8 mouse cellular contexts compared by ENCODE assay signal in genomic region chr2:119675215-119675784, GRCm38 (mm10). TPM values are rescaled to one million over a fixed set of nuclear protein-coding genes. Genes with fewer than 3 reads are reported as not detected.
DNase-seq lines count a peak whose midpoint lies in the region; ATAC-seq and TF ChIP-seq lines count a peak whose summit lies in the region.

No protein-coding gene starts in this region.

- TF ChIP-seq EP300 in MEL (IDR thresholded peaks at IDR 0.05; ENCODE audit: low read depth in 1 of 2, low read length in 2 of 2): no peak

- peak overlapping the region; percentile 64 to 91 for H3K27ac ChIP-seq in heart, embryonic 14.5 days (replicated peaks in 1 of 2; ENCODE audit: control insufficient read depth in 1 of 2, insufficient read depth in 1 of 2, low read depth in 2 of 2, low read length in 2 of 2)
- peak overlapping the region; percentile 84 for H3K27ac ChIP-seq in MEL (ENCODE audit: control insufficient read depth, low read depth, low read length)
- H3K27ac ChIP-seq in forebrain, embryonic 10.5 days: peak overlapping the region; percentile 93
- peak overlapping the region; percentile 76 for H3K27ac ChIP-seq in limb, embryonic 12.5 days

- no peaks in the 10 kb centered on the region for H3K36me3 ChIP-seq in heart, embryonic 14.5 days (ENCODE audit: control insufficient read depth, insufficient read depth, low read length)
- H3K36me3 ChIP-seq in MEL (ENCODE audit: control insufficient read depth in 1 of 2, insufficient read depth in 2 of 2, low read length in 2 of 2): peaks cover 4 to 12% of the 10 kb centered on the region in 2 experiments
- H3K36me3 ChIP-seq in forebrain, embryonic 10.5 days (replicated peaks): peaks cover 14% of the 10 kb centered on the region
- H3K36me3 ChIP-seq in limb, embryonic 12.5 days: peaks cover 9% of the 10 kb centered on the region; the same call in 1 of the 2 replicates

- no peak for DNase-seq in heart, postnatal 25 days (ENCODE audit: low spot score)
- DNase-seq in MEL (ENCODE audit: low read depth, low spot score): peak; percentile 78
- DNase-seq in forebrain, embryonic 10.5 days (ENCODE audit: extremely low spot score, low spot score): no peak
- no peak for DNase-seq in urinary bladder, adult 18-20 months (ENCODE audit: low spot score in 2 of 2)
- no peak for DNase-seq in right cerebral cortex, postnatal 10 days (ENCODE audit: low spot score in 2 of 2)

- intact Hi-C loops in heart, postnatal 25 days (cut with DNase I): no loop called here

- ATAC-seq in heart, embryonic 14.5 days (ENCODE audit: insufficient number of reproducible peaks, insufficient read depth, low FRiP score, low read depth): peak; percentile 82
- ATAC-seq in limb, embryonic 12.5 days (ENCODE audit: insufficient number of reproducible peaks, insufficient read depth, low FRiP score, low TSS enrichment, low read depth): peak; percentile 88
- ATAC-seq in monocyte, adult 5-6 weeks (replicated peaks; ENCODE audit: insufficient number of reproducible peaks, low FRiP score, low TSS enrichment, poor library complexity, severe bottlenecking): peak; percentile 42

- H3K27me3 ChIP-seq in heart, embryonic 14.5 days (ENCODE audit: control insufficient read depth, insufficient read depth, low read length): no peaks in the 10 kb centered on the region
- H3K27me3 ChIP-seq in MEL (ENCODE audit: control insufficient read depth in 1 of 2, insufficient read depth in 2 of 2, low read length in 2 of 2): no peaks in the 10 kb centered on the region
- H3K27me3 ChIP-seq in forebrain, embryonic 10.5 days (ENCODE audit: poor library complexity, severe bottlenecking): no peaks in the 10 kb centered on the region
- H3K27me3 ChIP-seq in limb, embryonic 12.5 days: no peaks in the 10 kb centered on the region

- TF ChIP-seq CTCF in MEL (IDR thresholded peaks at IDR 0.05 in 2 of 3, conservative IDR thresholded peaks at IDR 0.05 in 1 of 3; ENCODE audit: control insufficient read depth in 1 of 3, insufficient read depth in 1 of 3, low read depth in 2 of 3, low read length in 3 of 3, poor library complexity in 1 of 3, severe bottlenecking in 1 of 3): no peak

- peaks cover 0 to 18% of the 10 kb centered on the region in 2 experiments; a peak in 2 of 4 replicates for H3K4me1 ChIP-seq in heart, embryonic 14.5 days (ENCODE audit: control insufficient read depth in 2 of 2, insufficient read depth in 2 of 2, low read length in 2 of 2)
- peaks cover 3 to 12% of the 10 kb centered on the region in 2 experiments; a peak in 3 of 4 replicates for H3K4me1 ChIP-seq in MEL (ENCODE audit: control insufficient read depth in 1 of 2, insufficient read depth in 2 of 2, low read length in 2 of 2)
- peaks cover 24% of the 10 kb centered on the region for H3K4me1 ChIP-seq in forebrain, embryonic 10.5 days
- H3K4me1 ChIP-seq in limb, embryonic 12.5 days (replicated peaks): peaks cover 15% of the 10 kb centered on the region; the same call in 1 of the 2 replicates

- H3K9me3 ChIP-seq in heart, embryonic 14.5 days (ENCODE audit: control insufficient read depth, low read length): no peaks in the 10 kb centered on the region
- no peaks in the 10 kb centered on the region for H3K9me3 ChIP-seq in MEL (replicated peaks; ENCODE audit: insufficient read depth, low read length)
- no peaks in the 10 kb centered on the region for H3K9me3 ChIP-seq in forebrain, embryonic 10.5 days
- H3K9me3 ChIP-seq in limb, embryonic 12.5 days: no peaks in the 10 kb centered on the region

- no peak for TF ChIP-seq RAD21 in MEL (IDR thresholded peaks at IDR 0.05; ENCODE audit: low read depth, low read length)

- H3K4me2 ChIP-seq in heart, embryonic 14.5 days (ENCODE audit: low read length): peak overlapping the region; percentile 91
- peak overlapping the region; percentile 86 for H3K4me2 ChIP-seq in limb, embryonic 12.5 days

- under 1% methylated on average over 38 of the region's 39 CpGs for WGBS in heart, embryonic 14.5 days
- under 1% methylated on average over 39 of the region's 39 CpGs for WGBS in forebrain, embryonic 10.5 days
- WGBS in limb, embryonic 12.5 days: under 1% methylated on average over 39 of the region's 39 CpGs

- H3K4me3 ChIP-seq in heart, embryonic 14.5 days (ENCODE audit: control insufficient read depth in 1 of 2, insufficient read depth in 1 of 2, low read depth in 1 of 2, low read length in 2 of 2): peak overlapping the region; percentile 92 to 98
- peak overlapping the region; percentile 96 to 100 for H3K4me3 ChIP-seq in MEL (ENCODE audit: control insufficient read depth in 1 of 2, insufficient read depth in 1 of 2, low read depth in 2 of 2, low read length in 2 of 2)
- H3K4me3 ChIP-seq in forebrain, embryonic 10.5 days: peak overlapping the region; percentile 99
- H3K4me3 ChIP-seq in limb, embryonic 12.5 days (replicated peaks): peak overlapping the region; percentile 99

- H3K79me2 ChIP-seq in MEL (ENCODE audit: control insufficient read depth, insufficient read depth, low read length, poor library complexity): peaks cover 42% of the 10 kb centered on the region

- TF ChIP-seq POLR2A in MEL (IDR thresholded peaks at IDR 0.05; ENCODE audit: control insufficient read depth in 1 of 2, insufficient read depth in 1 of 2, low read depth in 1 of 2, low read length in 2 of 2, poor library complexity in 1 of 2): no peak

- H3K9ac ChIP-seq in heart, embryonic 14.5 days (ENCODE audit: low read length): peak overlapping the region; percentile 97
- peak overlapping the region; percentile 89 for H3K9ac ChIP-seq in MEL (ENCODE audit: control insufficient read depth, low read depth, low read length, poor library complexity, severe bottlenecking)
- H3K9ac ChIP-seq in limb, embryonic 12.5 days (replicated peaks): peak overlapping the region; percentile 97

TF ChIP-seq in MEL, 35 proteins besides CTCF, POLR2A, EP300 and RAD21 (continues in another document):
- TF ChIP-seq UBTF (IDR thresholded peaks at IDR 0.05; ENCODE audit: borderline replicate concordance, insufficient read depth, low read depth, low read length) (no peak), SIN3A (IDR thresholded peaks at IDR 0.05; ENCODE audit: low read length) (no peak; the same call in 1 of the 2 replicates), USF2 (IDR thresholded peaks at IDR 0.05; ENCODE audit: borderline replicate concordance in 1 of 2, insufficient read depth in 1 of 2, low read depth in 1 of 2, low read length in 2 of 2) (no peak), USF1 (IDR thresholded peaks at IDR 0.05; ENCODE audit: low read depth, low read length) (no peak), BHLHE40 (IDR thresholded peaks at IDR 0.05; ENCODE audit: borderline replicate concordance, low read depth, low read length) (no peak), TBP (IDR thresholded peaks at IDR 0.05; ENCODE audit: low read depth, low read length) (peak; percentile 28; the same call in 1 of the 2 replicates), POLR2AphosphoS5 (IDR thresholded peaks at IDR 0.05; ENCODE audit: borderline replicate concordance, low read depth, low read length) (no peak), RCOR1 (IDR thresholded peaks at IDR 0.05; ENCODE audit: low read depth, low read length) (no peak), MXI1 (IDR thresholded peaks at IDR 0.05; ENCODE audit: low read depth, low read length) (peak; percentile 57), HCFC1 (IDR thresholded peaks at IDR 0.05; ENCODE audit: low read depth, low read length) (no peak), CHD1 (IDR thresholded peaks at IDR 0.05; ENCODE audit: low read depth, low read length) (0 out of 2 replicates have a peak, but pooled peaks have one; percentile 54)

RNA-seq across cellular contexts. Expression of gene Rtf1, which starts 0.4 kb away (rescaled TPM):
- 16.2 and 19.8 TPM in 2 replicates for polyA plus RNA-seq in heart, embryonic 14.5 days (2014; fragmentation: Nextera tagmentation; extraction: Ambion mirVana)
- 10 to 100 TPM; 20.4 to 20.9 TPM for total RNA-seq in heart, postnatal 25 days (2021)
- total RNA-seq in MEL (2012; rRNA removed): 10.6 and 12.8 TPM in 2 replicates
- polyA plus RNA-seq in MEL (2012; ENCODE audit: insufficient read depth in 1 of 2, insufficient read length in 2 of 2, low read depth in 1 of 2, low replicate concordance in 2 of 2, missing spikeins in 1 of 2): 10 to 100 TPM in 1 of 2 experiments, not detected in 1; 46.0 TPM
- polyA plus RNA-seq in forebrain, embryonic 10.5 days (2016; fragmentation: Nextera tagmentation; extraction: Ambion mirVana): 56.5 and 61.8 TPM in 2 replicates
- 79.0 and 89.2 TPM in 2 replicates for polyA plus RNA-seq in limb, embryonic 12.5 days (2016; fragmentation: Nextera tagmentation; extraction: Ambion mirVana)
- 30.6 to 44.2 TPM (median 35.3 TPM) in 3 replicates for total RNA-seq in monocyte, adult 5-6 weeks (2017)

RNA-seq across cellular contexts. Expression of gene Ndufaf1, which starts 12.7 kb away (rescaled TPM):
- polyA plus RNA-seq in heart, embryonic 14.5 days (2014; fragmentation: Nextera tagmentation; extraction: Ambion mirVana): 54.5 and 55.5 TPM in 2 replicates
- 10 to 100 TPM; 66.3 to 67.5 TPM for total RNA-seq in heart, postnatal 25 days (2021)
- 25.3 and 25.8 TPM in 2 replicates for total RNA-seq in MEL (2012; rRNA removed)
- 10 to 100 TPM in 1 of 2 experiments, not detected in 1; 18.0 TPM for polyA plus RNA-seq in MEL (2012; ENCODE audit: insufficient read depth in 1 of 2, insufficient read length in 2 of 2, low read depth in 1 of 2, low replicate concordance in 2 of 2, missing spikeins in 1 of 2)
- polyA plus RNA-seq in forebrain, embryonic 10.5 days (2016; fragmentation: Nextera tagmentation; extraction: Ambion mirVana): 50.5 and 53.9 TPM in 2 replicates
- polyA plus RNA-seq in limb, embryonic 12.5 days (2016; fragmentation: Nextera tagmentation; extraction: Ambion mirVana): 49.0 and 50.9 TPM in 2 replicates
- 8.3 to 19.7 TPM (median 14.0 TPM) in 3 replicates for total RNA-seq in monocyte, adult 5-6 weeks (2017)

RNA-seq across cellular contexts. Expression of gene Oip5, which starts 57.0 kb away (rescaled TPM):
- polyA plus RNA-seq in heart, embryonic 14.5 days (2014; fragmentation: Nextera tagmentation; extraction: Ambion mirVana): 17.7 and 20.7 TPM in 2 replicates
- under 1 TPM in 1 of 2 experiments, not detected in 1; 0.34 TPM for total RNA-seq in heart, postnatal 25 days (2021)
- total RNA-seq in MEL (2012; rRNA removed): 18.1 and 26.4 TPM in 2 replicates
- polyA plus RNA-seq in MEL (2012; ENCODE audit: insufficient read depth in 1 of 2, insufficient read length in 2 of 2, low read depth in 1 of 2, low replicate concordance in 2 of 2, missing spikeins in 1 of 2): 10 to 100 TPM in 1 of 2 experiments, not detected in 1; 29.6 TPM
- 43.2 and 47.5 TPM in 2 replicates for polyA plus RNA-seq in forebrain, embryonic 10.5 days (2016; fragmentation: Nextera tagmentation; extraction: Ambion mirVana)
- polyA plus RNA-seq in limb, embryonic 12.5 days (2016; fragmentation: Nextera tagmentation; extraction: Ambion mirVana): 32.2 and 37.5 TPM in 2 replicates
- 0.67 to 1.1 TPM in 2 of 3 replicates, not detected in the other for total RNA-seq in monocyte, adult 5-6 weeks (2017)

RNA-seq across cellular contexts. Expression of gene Nusap1, which starts 57.2 kb away (rescaled TPM):
- 36.9 and 39.7 TPM in 2 replicates for polyA plus RNA-seq in heart, embryonic 14.5 days (2014; fragmentation: Nextera tagmentation; extraction: Ambion mirVana)
- 1 to 10 TPM; 1.1 to 1.5 TPM for total RNA-seq in heart, postnatal 25 days (2021)
- 17.0 and 25.0 TPM in 2 replicates for total RNA-seq in MEL (2012; rRNA removed)
- polyA plus RNA-seq in MEL (2012; ENCODE audit: insufficient read depth in 1 of 2, insufficient read length in 2 of 2, low read depth in 1 of 2, low replicate concordance in 2 of 2, missing spikeins in 1 of 2): 10 to 100 TPM in 1 of 2 experiments, not detected in 1; 28.2 TPM
- polyA plus RNA-seq in forebrain, embryonic 10.5 days (2016; fragmentation: Nextera tagmentation; extraction: Ambion mirVana): 98.4 and 100 TPM in 2 replicates
- 88.2 and 90.2 TPM in 2 replicates for polyA plus RNA-seq in limb, embryonic 12.5 days (2016; fragmentation: Nextera tagmentation; extraction: Ambion mirVana)
- 0.67 to 2.8 TPM (median 1.3 TPM) in 3 replicates for total RNA-seq in monocyte, adult 5-6 weeks (2017)
